Mouse (Mus musculus): ENCODE data around the gene Itpr1. TPM values are rescaled to one million over a fixed set of nuclear protein-coding genes. Genes with fewer than 3 reads are reported as not detected.
A peak's percentile ranks its signal among the peaks of the same experiment; 100 is the strongest.

Itpr1 gene
- polyA plus RNA-seq, 1 experiment from 2014 or later = 15.6 TPM

DNA sequence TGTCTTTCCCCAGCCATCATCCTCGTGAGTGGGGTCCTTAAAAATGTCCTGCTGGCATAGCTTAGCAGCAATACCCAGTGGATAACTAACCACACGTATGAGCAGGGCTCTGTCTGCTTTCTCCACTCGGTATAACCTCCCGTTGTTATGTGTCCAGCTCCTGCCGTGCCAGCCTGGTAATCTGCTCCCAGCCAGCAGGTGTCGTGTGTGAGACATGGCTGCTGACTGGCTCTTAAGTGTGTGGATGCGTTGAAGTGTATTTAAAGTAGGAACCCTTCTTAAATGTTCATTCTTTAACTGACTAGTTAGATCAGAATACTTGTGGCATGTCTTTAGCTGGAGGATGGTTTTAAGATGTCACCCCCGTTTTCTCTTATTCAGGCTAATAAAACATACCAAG, 204.6 kb downstream of the Itpr1 start:
- Histone ChIP-seq H3K4me2 (ENCODE audit: low read length) (no peak overlapping the region), H3K4me3 (ENCODE audit: low read depth, low read length) (no peak overlapping the region), H3K9me3 (ENCODE audit: control insufficient read depth, low read length) (no peaks in the 10 kb centered on the region), H3K27ac (ENCODE audit: low read depth) (no peak overlapping the region), H3K36me3 (ENCODE audit: control insufficient read depth, insufficient read depth, low read length) (peaks cover 51% of the 10 kb centered on the region), H3K9ac (ENCODE audit: low read length) (no peak overlapping the region), H3K27me3 (replicated peaks; ENCODE audit: control insufficient read depth, insufficient read depth, low read length) (no peaks in the 10 kb centered on the region), H3K4me1 (replicated peaks; ENCODE audit: control insufficient read depth, insufficient read depth, low read length) (no peaks in the 10 kb centered on the region)
- peak; percentile 81 for DNase-seq (ENCODE audit: low spot score)
- ATAC-seq (replicated peaks; ENCODE audit: low FRiP score, low TSS enrichment, low read depth) = peak; percentile 88
- WGBS = 39% methylated on average over 8 of the region's 8 CpGs

DNA sequence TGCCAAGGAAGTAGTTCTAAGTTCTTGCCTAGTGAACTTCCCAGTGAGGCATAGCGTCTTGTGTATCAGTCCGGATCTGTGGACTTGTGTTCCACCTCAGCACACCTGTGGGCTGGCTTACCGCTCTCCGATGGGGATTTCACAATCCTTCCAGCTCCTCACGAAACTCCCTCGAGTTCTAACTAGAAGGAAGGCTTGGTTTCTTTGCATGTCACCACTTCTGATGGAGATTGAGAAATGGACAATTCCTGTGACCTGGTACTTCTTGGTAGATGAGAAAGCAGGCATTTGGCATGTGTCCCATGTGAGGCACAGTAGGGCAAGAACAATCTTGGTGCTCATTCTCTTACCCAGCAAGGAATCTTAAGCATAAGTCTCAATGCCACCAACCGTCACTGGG, 205.3 kb downstream of the Itpr1 start:
- Histone ChIP-seq H3K27ac (ENCODE audit: low read depth) (no peak overlapping the region), H3K4me2 (ENCODE audit: low read length) (no peak overlapping the region), H3K4me3 (ENCODE audit: low read depth, low read length) (no peak overlapping the region), H3K9ac (ENCODE audit: low read length) (no peak overlapping the region), H3K4me1 (replicated peaks; ENCODE audit: control insufficient read depth, insufficient read depth, low read length) (no peaks in the 10 kb centered on the region), H3K36me3 (ENCODE audit: control insufficient read depth, insufficient read depth, low read length) (peaks cover 44% of the 10 kb centered on the region), H3K27me3 (replicated peaks; ENCODE audit: control insufficient read depth, insufficient read depth, low read length) (no peaks in the 10 kb centered on the region), H3K9me3 (ENCODE audit: control insufficient read depth, low read length) (no peaks in the 10 kb centered on the region)
- DNase-seq (ENCODE audit: low spot score) = no peak
- 91% methylated on average over 7 of the region's 7 CpGs for WGBS
- ATAC-seq (replicated peaks; ENCODE audit: low FRiP score, low TSS enrichment, low read depth) = no peak

DNA sequence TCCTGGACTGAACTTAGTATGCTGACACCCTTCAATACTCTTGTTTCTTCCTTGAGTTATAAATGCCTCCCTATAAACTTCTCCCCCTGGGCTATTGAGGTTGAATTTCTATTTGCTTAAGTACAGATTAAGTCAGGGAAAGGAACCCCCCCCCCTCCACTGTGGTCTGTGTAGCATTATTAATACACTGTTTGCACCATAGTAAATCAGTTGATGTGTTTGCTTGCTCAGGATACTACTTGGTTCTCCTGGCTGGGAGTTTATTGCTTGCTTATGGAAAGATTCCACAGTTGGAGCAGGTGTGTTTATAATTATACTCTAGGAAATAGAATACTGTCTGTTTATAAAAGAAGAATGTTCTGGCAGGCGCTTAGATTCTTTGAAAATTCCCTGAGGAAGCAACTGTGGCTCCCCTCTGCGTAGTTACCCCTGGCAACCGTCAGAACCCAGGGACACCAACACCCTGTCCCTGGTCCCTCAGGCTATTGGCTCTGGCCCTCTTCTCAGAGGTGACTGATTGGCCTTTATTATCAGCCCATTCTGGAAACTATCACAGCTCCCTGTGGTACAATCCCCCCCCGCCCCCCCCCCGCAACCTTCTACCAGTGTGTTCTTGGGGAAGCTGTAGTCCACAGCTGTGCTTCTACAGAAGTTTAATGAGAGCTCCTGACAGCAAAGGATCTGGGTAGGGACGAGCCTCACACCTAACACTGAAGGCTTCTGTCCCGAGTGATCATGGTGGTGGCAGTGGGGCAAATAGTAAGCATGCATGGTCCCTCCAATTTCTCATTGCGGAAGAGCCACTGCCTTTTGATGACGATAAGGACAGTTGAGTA, 212.1 kb downstream of the Itpr1 start:
- Histone ChIP-seq H3K36me3 (ENCODE audit: control insufficient read depth, insufficient read depth, low read length) (0 out of 2 replicates have a peak, but pooled peaks cover 6% of the 10 kb centered on the region), H3K27ac (ENCODE audit: low read depth) (no peak overlapping the region), H3K4me2 (ENCODE audit: low read length) (no peak overlapping the region), H3K4me3 (ENCODE audit: low read depth, low read length) (no peak overlapping the region), H3K9ac (ENCODE audit: low read length) (no peak overlapping the region), H3K9me3 (ENCODE audit: control insufficient read depth, low read length) (no peaks in the 10 kb centered on the region), H3K27me3 (replicated peaks; ENCODE audit: control insufficient read depth, insufficient read depth, low read length) (no peaks in the 10 kb centered on the region), H3K4me1 (replicated peaks; ENCODE audit: control insufficient read depth, insufficient read depth, low read length) (peaks cover 8% of the 10 kb centered on the region)
- WGBS = 48% methylated on average over 9 of the region's 9 CpGs
- no peak for DNase-seq (ENCODE audit: low spot score)
- ATAC-seq (replicated peaks; ENCODE audit: low FRiP score, low TSS enrichment, low read depth) = peak; percentile 48; the same call in 1 of the 2 replicates

DNA sequence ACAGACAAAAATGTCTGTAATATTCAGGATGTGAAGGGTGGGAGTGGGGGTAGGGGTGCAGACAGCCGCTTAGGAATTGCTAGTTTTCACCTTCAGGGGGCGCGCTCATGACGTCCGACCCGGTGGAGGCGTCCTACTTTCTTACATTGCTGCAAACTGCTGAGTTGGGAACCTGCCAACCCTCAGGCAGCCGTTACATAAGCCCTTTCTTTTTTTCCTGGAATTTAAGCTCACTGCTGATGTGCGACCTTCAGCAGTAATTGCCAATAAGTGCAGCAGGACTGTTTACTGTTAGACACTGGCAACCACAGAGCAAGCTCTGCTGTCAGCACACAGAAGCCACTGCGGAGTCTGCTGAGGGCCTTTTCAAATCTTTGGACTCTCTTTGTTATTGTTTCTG, 213.9 kb downstream of the Itpr1 start:
- DNase-seq (ENCODE audit: low spot score) = peak; percentile 84
- peak; percentile 59 for ATAC-seq (replicated peaks; ENCODE audit: low FRiP score, low TSS enrichment, low read depth)
- Histone ChIP-seq H3K27ac (ENCODE audit: low read depth) (0 out of 2 replicates have a peak overlapping the region, but pooled peaks have one; percentile 47), H3K9me3 (ENCODE audit: control insufficient read depth, low read length) (no peaks in the 10 kb centered on the region), H3K4me1 (replicated peaks; ENCODE audit: control insufficient read depth, insufficient read depth, low read length) (peaks cover 8% of the 10 kb centered on the region), H3K4me2 (ENCODE audit: low read length) (peak overlapping the region; percentile 23), H3K36me3 (ENCODE audit: control insufficient read depth, insufficient read depth, low read length) (no peaks in the 10 kb centered on the region), H3K9ac (ENCODE audit: low read length) (no peak overlapping the region), H3K27me3 (replicated peaks; ENCODE audit: control insufficient read depth, insufficient read depth, low read length) (no peaks in the 10 kb centered on the region), H3K4me3 (ENCODE audit: low read depth, low read length) (no peak overlapping the region)
- 11% methylated on average over 10 of the region's 10 CpGs for WGBS

DNA sequence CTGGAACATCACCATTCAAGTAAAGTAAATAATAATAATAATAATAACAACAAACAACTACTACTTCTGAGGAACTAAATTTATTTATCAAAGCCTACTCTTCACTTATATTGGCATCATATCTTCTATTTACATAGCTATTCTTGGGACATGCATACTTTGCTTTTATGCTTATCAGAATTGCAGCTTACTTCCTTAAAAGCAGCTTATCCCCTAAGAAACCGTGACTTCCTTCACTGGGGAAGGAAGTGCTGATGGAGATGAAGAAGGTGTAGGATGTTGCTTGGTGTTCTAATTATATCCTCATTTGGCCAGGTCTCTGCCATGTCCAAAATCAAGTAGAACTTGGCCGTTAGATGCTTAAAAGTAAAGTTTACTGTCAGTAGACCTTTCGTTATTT, 215.5 kb downstream of the Itpr1 start:
- Histone ChIP-seq H3K9ac (ENCODE audit: low read length) (no peak overlapping the region), H3K36me3 (ENCODE audit: control insufficient read depth, insufficient read depth, low read length) (no peaks in the 10 kb centered on the region), H3K4me3 (ENCODE audit: low read depth, low read length) (no peak overlapping the region), H3K27ac (ENCODE audit: low read depth) (no peak overlapping the region), H3K9me3 (ENCODE audit: control insufficient read depth, low read length) (no peaks in the 10 kb centered on the region), H3K27me3 (replicated peaks; ENCODE audit: control insufficient read depth, insufficient read depth, low read length) (no peaks in the 10 kb centered on the region), H3K4me1 (replicated peaks; ENCODE audit: control insufficient read depth, insufficient read depth, low read length) (peaks cover 8% of the 10 kb centered on the region), H3K4me2 (ENCODE audit: low read length) (no peak overlapping the region)
- DNase-seq (ENCODE audit: low spot score) = no peak
- ATAC-seq (replicated peaks; ENCODE audit: low FRiP score, low TSS enrichment, low read depth) = no peak
- 86% methylated on average over 3 of the region's 3 CpGs for WGBS

DNA sequence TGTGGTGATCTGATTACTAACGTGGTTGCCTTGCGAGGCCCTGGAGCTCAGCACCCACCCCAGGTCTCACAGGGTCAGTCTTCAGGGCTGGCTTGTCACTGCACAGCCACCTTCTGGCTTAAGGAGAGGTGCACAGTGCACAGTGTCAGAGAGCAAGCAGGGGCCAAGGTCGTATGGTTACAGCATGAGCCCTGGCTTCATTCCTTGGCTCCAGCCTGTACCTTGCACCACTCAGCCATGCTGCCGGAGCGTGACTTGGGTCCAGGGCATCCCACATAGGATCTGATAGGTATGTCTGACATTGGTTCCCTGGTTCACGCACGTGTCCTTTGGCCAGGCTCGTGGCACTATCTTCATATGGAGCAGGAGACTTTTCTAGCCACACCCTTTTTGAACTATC, 217.1 kb downstream of the Itpr1 start:
- 84% methylated on average over 8 of the region's 8 CpGs for WGBS
- H3K4me2 ChIP-seq (ENCODE audit: low read length) = no peak overlapping the region
- no peak for DNase-seq (ENCODE audit: low spot score)
- no peak overlapping the region for H3K9ac ChIP-seq (ENCODE audit: low read length)
- H3K36me3 ChIP-seq (ENCODE audit: control insufficient read depth, insufficient read depth, low read length) = no peaks in the 10 kb centered on the region
- H3K27ac ChIP-seq (ENCODE audit: low read depth) = no peak overlapping the region
- H3K9me3 ChIP-seq (ENCODE audit: control insufficient read depth, low read length) = no peaks in the 10 kb centered on the region
- H3K27me3 ChIP-seq (replicated peaks; ENCODE audit: control insufficient read depth, insufficient read depth, low read length) = no peaks in the 10 kb centered on the region
- no peak for ATAC-seq (replicated peaks; ENCODE audit: low FRiP score, low TSS enrichment, low read depth)
- no peak overlapping the region for H3K4me3 ChIP-seq (ENCODE audit: low read depth, low read length)
- peaks cover 8% of the 10 kb centered on the region for H3K4me1 ChIP-seq (replicated peaks; ENCODE audit: control insufficient read depth, insufficient read depth, low read length)

DNA sequence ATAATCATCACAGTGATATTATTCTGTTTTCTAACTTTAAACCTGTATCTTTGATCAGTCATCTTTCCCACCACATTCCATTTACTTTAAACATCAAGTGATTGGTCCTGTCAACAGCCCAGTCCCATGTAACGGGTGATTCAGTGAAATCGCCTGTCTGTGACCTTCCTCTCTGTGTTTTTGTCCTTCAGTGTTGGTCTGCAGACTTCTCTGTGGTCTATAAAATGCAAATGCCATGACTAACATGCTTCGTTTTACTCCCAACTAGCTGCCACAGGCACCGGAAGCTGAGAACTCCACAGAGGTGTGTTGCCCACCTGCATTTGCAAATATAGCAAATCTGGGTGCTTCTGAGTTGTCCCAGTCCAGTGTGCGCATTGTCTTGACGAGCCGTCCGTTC, 218.3 kb downstream of the Itpr1 start:
- Histone ChIP-seq H3K4me1 (replicated peaks; ENCODE audit: control insufficient read depth, insufficient read depth, low read length) (peaks cover 17% of the 10 kb centered on the region), H3K36me3 (ENCODE audit: control insufficient read depth, insufficient read depth, low read length) (no peaks in the 10 kb centered on the region), H3K9me3 (ENCODE audit: control insufficient read depth, low read length) (no peaks in the 10 kb centered on the region), H3K4me2 (ENCODE audit: low read length) (no peak overlapping the region), H3K27ac (ENCODE audit: low read depth) (no peak overlapping the region), H3K4me3 (ENCODE audit: low read depth, low read length) (no peak overlapping the region), H3K27me3 (replicated peaks; ENCODE audit: control insufficient read depth, insufficient read depth, low read length) (no peaks in the 10 kb centered on the region), H3K9ac (ENCODE audit: low read length) (no peak overlapping the region)
- WGBS = 89% methylated on average over 8 of the region's 8 CpGs
- DNase-seq (ENCODE audit: low spot score) (no peak), ATAC-seq (replicated peaks; ENCODE audit: low FRiP score, low TSS enrichment, low read depth) (no peak)

DNA sequence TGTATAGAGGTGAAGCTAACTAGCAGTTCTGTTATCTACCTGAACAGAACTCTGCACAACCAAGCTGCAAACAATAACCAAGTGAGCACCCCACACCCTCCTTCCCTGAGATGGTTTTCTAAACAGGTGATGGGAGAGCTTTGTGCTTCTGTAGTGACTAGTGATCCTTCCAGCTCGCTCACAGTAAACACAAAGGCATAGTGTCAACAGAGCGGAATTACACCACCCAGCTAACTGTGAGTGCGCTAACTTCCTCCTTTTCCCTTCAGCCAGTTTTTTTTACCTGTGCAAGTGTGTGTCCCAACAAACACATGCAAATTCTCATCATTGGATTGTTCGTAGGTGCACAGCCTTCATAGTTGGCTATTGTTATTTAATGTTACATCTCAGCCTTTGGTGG, 219.9 kb downstream of the Itpr1 start:
- H3K4me2 ChIP-seq (ENCODE audit: low read length) = no peak overlapping the region
- 62% methylated on average over 4 of the region's 4 CpGs for WGBS
- H3K27ac ChIP-seq (ENCODE audit: low read depth) = no peak overlapping the region
- no peaks in the 10 kb centered on the region for H3K9me3 ChIP-seq (ENCODE audit: control insufficient read depth, low read length)
- DNase-seq (ENCODE audit: low spot score) = no peak
- H3K27me3 ChIP-seq (replicated peaks; ENCODE audit: control insufficient read depth, insufficient read depth, low read length) = no peaks in the 10 kb centered on the region
- no peak for ATAC-seq (replicated peaks; ENCODE audit: low FRiP score, low TSS enrichment, low read depth)
- no peak overlapping the region for H3K4me3 ChIP-seq (ENCODE audit: low read depth, low read length)
- H3K36me3 ChIP-seq (ENCODE audit: control insufficient read depth, insufficient read depth, low read length) = no peaks in the 10 kb centered on the region
- peaks cover 13% of the 10 kb centered on the region for H3K4me1 ChIP-seq (replicated peaks; ENCODE audit: control insufficient read depth, insufficient read depth, low read length)
- H3K9ac ChIP-seq (ENCODE audit: low read length) = no peak overlapping the region

DNA sequence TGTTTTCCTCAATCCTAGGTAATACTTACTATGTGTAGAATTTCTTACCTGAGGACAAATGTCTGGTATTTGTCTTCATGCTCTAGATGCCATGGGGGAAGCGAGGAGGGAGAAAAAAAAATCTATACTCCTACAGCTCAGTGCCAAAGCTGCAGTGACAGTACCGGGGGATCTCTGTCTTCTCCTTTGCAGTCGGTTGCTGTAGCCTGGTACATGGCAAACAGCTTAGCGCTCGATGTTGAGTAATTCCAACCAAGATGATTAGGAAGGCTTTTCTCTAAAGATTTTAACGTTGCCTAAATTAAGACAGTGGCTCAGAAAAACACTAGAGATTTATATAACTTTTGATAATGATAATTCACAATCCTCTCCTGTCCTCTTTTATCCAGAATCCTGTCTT, 221.9 kb downstream of the Itpr1 start:
- H3K36me3 ChIP-seq (ENCODE audit: control insufficient read depth, insufficient read depth, low read length) = peaks cover 11% of the 10 kb centered on the region; the same call in 1 of the 2 replicates
- no peak overlapping the region for H3K27ac ChIP-seq (ENCODE audit: low read depth)
- H3K27me3 ChIP-seq (replicated peaks; ENCODE audit: control insufficient read depth, insufficient read depth, low read length) = no peaks in the 10 kb centered on the region
- 58% methylated on average over 6 of the region's 6 CpGs for WGBS
- ATAC-seq (replicated peaks; ENCODE audit: low FRiP score, low TSS enrichment, low read depth) = no peak
- H3K4me2 ChIP-seq (ENCODE audit: low read length) = no peak overlapping the region
- DNase-seq (ENCODE audit: low spot score) = no peak
- no peak overlapping the region for H3K4me3 ChIP-seq (ENCODE audit: low read depth, low read length)
- H3K4me1 ChIP-seq (replicated peaks; ENCODE audit: control insufficient read depth, insufficient read depth, low read length) = peaks cover 13% of the 10 kb centered on the region
- no peak overlapping the region for H3K9ac ChIP-seq (ENCODE audit: low read length)
- H3K9me3 ChIP-seq (ENCODE audit: control insufficient read depth, low read length) = no peaks in the 10 kb centered on the region

All from intestine, embryonic 14.5 days (tissue).